Mouse (Mus musculus): ENCODE data around the gene Cnnm2.

- TF ChIP-seq CTCF (IDR thresholded peaks at IDR 0.05) (no peak), EP300 (IDR thresholded peaks at IDR 0.05) (no peak)
Observed at GRCm38 (mm10) chr19:46835339-46835738, 73.9 kb downstream of the Cnnm2 start.
